Mouse (Mus musculus): ENCODE measurements around the gene Ncaph. TPM values are rescaled to one million over a fixed set of nuclear protein-coding genes. Genes with fewer than 3 reads are reported as not detected.
"Not testable (repeated sequence)": the region's sequence is repeated elsewhere in the genome, so short reads cannot be mapped to it uniquely, and the experiment has no call there.

Ncaph gene
- polyA plus RNA-seq, 1 experiment from 2014 or later = 59.6 TPM

DNA sequence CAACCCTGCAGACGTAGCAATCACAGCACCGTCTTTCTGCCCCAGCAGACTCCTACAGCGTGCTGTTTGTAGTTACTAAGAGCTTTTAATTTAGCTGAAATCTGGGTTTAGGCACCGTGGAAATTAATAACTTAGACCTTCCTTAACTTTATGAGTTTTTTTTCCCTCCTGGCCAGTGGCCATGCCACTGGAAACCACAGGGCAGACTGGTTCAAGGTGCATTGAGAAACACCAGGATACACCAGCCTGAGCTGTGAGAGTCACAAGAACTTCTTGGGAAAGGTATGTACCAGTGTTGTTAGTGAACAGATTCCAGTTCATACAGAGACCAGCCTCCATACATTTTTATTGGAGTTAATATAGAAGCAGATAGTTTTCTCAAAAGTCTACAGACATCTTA is 4.7 kb upstream of the Ncaph start:
- Histone ChIP-seq H3K4me3 (no peak overlapping the region), H3K36me3 (peaks cover 11% of the 10 kb centered on the region; the same call in 1 of the 2 replicates), H3K9ac (no peak overlapping the region), H3K4me2 (replicated peaks) (no peak overlapping the region), H3K4me1 (peaks cover 32% of the 10 kb centered on the region), H3K9me3 (no peaks in the 10 kb centered on the region), H3K27me3 (replicated peaks) (no peaks in the 10 kb centered on the region), H3K27ac (no peak overlapping the region)
- no peak for ATAC-seq (ENCODE audit: low FRiP score, low read depth)
- 87% methylated on average over 4 of the region's 4 CpGs for whole genome bisulfite sequencing

DNA sequence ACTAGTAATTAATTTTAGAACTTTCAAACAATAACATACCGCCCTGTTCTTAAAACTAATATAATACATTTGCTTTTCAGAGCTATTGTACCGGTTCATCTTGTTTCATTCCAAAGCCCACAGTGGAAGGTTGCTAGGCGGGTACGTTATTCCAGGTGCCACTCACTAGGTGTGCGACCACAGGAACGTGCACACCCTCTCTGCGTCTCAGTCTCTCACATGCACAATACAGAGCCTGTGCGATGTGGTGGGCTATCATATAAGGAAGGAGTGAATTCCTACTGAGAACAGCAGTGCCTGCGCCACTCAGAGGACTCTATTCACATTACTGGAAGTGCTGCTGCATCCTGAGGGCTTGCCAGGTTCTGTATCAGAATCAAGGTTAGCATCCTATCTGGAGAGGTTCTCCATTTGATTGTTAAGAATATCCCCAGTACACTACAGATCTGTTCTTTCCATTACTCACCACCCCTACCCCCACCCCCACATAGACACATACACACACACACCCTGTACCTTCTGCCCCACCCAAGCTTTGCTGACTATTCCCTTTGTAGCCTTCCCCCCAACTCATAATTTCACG is 4.2 kb upstream of the Ncaph start:
- Histone ChIP-seq H3K36me3 (peaks cover 11% of the 10 kb centered on the region; the same call in 1 of the 2 replicates), H3K27me3 (replicated peaks) (no peaks in the 10 kb centered on the region), H3K9ac (no peak overlapping the region), H3K27ac (no peak overlapping the region), H3K4me1 (peaks cover 36% of the 10 kb centered on the region), H3K9me3 (no peaks in the 10 kb centered on the region), H3K4me2 (replicated peaks) (no peak overlapping the region), H3K4me3 (no peak overlapping the region)
- WGBS = 85% methylated on average over 10 of the region's 10 CpGs
- no peak for ATAC-seq (ENCODE audit: low FRiP score, low read depth)

DNA sequence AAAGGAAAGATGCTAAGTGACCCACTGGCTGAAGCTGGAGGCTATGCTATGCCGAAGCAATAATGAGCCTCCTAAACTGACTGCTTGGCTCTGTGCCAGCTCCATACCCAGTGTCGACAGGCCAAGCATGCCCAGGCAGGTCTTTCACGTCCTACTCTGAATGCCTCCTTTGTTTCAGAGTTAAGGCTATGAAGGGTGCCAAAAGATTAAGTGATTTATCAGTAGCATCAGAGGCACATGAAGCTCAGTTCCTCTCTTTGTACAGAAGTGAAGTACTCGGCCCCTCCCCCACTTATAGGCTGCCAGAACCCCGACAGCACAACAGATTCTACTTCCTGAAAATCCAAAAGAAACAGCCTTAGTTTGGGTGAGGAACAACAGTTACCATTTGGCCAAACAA is 3.2 kb upstream of the Ncaph start:
- no peaks in the 10 kb centered on the region for H3K9me3 ChIP-seq
- H3K4me2 ChIP-seq (replicated peaks) = peak overlapping the region; percentile 19; the same call in 1 of the 2 replicates
- no peaks in the 10 kb centered on the region for H3K27me3 ChIP-seq (replicated peaks)
- H3K9ac ChIP-seq = no peak overlapping the region
- WGBS = 13% methylated on average over 5 of the region's 5 CpGs
- peaks cover 36% of the 10 kb centered on the region for H3K4me1 ChIP-seq
- no peak overlapping the region for H3K27ac ChIP-seq
- H3K36me3 ChIP-seq = peaks cover 11% of the 10 kb centered on the region; the same call in 1 of the 2 replicates
- peak; percentile 73 for ATAC-seq (ENCODE audit: low FRiP score, low read depth)
- H3K4me3 ChIP-seq = no peak overlapping the region

DNA sequence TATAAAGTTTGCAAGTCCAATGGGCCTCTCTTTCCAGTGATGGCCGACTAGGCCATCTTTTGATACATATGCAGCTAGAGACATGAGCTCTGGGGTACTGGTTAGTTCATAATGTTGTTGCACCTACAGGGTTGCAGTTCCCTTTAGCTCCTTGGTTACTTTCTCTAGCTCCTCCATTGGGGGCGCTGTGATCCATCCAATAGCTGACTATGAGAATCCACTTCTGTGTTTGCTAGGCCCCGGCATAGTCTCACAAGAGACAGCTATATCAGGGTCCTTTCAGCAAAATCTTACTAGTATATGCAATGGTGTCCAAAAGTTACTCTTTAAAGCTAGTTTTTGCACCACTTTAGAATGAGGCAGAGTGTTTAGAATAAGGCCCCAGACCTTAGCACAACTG is 1.5 kb upstream of the Ncaph start:
- ATAC-seq (ENCODE audit: low FRiP score, low read depth); H3K4me3 ChIP-seq; H3K9me3 ChIP-seq; H3K27me3 ChIP-seq (replicated peaks); H3K36me3 ChIP-seq; H3K4me2 ChIP-seq (replicated peaks); H3K27ac ChIP-seq; H3K9ac ChIP-seq: not testable (repeated sequence)
- peaks cover 45% of the 10 kb centered on the region for H3K4me1 ChIP-seq
- WGBS = 44% methylated on average over 3 of the region's 3 CpGs

DNA sequence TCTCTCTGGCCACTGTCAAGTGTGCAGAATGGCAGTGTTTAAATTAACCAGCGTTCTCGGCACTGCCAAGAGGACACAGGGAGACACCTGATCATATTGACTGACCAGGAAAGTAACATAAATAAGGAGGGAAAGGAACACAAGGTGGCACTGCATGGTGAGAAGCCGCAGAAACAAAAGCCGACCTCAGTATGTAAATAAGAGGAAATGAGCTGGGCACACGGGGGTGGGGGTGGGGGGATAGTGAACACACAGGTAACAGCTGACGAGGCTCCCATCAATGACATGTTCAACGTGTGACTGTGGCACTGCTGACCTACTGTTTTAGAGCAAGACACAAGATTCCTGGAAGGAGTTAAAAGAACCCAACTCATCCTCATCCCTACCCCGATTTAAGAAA is 2.4 kb downstream of the Ncaph start:
- Histone ChIP-seq H3K27me3 (replicated peaks) (no peaks in the 10 kb centered on the region), H3K4me3 (no peak overlapping the region), H3K4me2 (replicated peaks) (peak overlapping the region; percentile 76; the same call in 1 of the 2 replicates), H3K4me1 (peaks cover 35% of the 10 kb centered on the region), H3K36me3 (peaks cover 10% of the 10 kb centered on the region), H3K27ac (no peak overlapping the region), H3K9me3 (no peaks in the 10 kb centered on the region), H3K9ac (no peak overlapping the region)
- 84% methylated on average over 8 of the region's 8 CpGs for WGBS
- ATAC-seq (ENCODE audit: low FRiP score, low read depth) = no peak

DNA sequence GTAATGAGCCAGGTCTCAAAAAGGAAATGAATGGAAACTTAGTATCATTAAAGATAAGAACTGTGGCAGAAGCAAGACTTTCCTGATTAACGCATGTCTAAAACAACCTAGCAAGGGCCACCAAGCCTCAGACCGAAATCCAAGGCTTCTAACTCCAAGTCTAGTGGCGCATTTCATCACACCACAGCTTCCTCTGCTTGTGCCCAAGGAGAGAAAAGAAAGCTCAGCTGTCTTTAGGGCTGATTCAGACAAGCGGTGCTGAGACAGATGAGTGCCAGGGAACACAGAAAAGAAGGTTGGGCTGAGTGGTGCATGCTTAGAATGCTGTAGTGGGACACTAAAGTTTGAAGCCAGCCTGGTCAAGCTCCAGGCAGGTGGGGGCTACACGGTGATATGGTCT is 4.8 kb downstream of the Ncaph start:
- Histone ChIP-seq H3K36me3 (peaks cover 31% of the 10 kb centered on the region), H3K9ac (no peak overlapping the region), H3K4me3 (no peak overlapping the region), H3K9me3 (no peaks in the 10 kb centered on the region), H3K27ac (no peak overlapping the region), H3K27me3 (replicated peaks) (no peaks in the 10 kb centered on the region), H3K4me2 (replicated peaks) (no peak overlapping the region), H3K4me1 (peaks cover 23% of the 10 kb centered on the region; the same call in 1 of the 2 replicates)
- 89% methylated on average over 5 of the region's 5 CpGs for WGBS
- no peak for ATAC-seq (ENCODE audit: low FRiP score, low read depth)

DNA sequence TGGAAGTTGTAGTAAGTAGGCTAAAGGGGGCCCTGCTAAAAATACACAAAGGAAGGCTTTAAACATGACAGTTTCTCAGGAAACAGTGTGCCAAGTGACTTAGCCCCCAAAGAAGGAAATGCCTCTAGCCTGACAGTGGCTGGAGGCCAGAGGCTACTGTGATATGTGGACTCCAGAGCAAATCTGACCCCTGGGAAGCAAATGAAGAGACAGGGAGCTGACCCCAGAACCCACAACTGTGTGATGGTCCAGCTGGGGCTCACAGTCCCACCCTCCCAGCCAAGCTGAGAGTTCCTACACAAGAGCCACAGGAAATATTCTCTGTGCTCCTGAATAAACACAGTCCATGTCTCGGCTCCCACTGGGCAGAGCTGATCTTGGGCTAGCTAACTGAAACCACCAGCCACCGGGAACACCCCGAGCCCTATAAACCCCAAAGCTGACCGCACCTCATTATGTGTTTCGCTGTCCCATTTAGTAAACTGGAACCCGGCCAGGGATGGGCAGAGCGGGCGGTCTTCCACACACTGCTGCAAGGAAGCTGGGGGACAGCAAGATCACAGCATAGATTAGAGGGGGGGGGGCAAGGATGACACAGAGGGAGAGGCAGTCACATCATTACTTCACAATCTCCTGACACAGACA is 12.0 kb downstream of the Ncaph start:
- no peaks in the 10 kb centered on the region for H3K4me1 ChIP-seq
- H3K27me3 ChIP-seq (replicated peaks) = no peaks in the 10 kb centered on the region
- no peak overlapping the region for H3K4me2 ChIP-seq (replicated peaks)
- H3K27ac ChIP-seq = no peak overlapping the region
- H3K9me3 ChIP-seq = no peaks in the 10 kb centered on the region
- no peak overlapping the region for H3K9ac ChIP-seq
- 91% methylated on average over 8 of the region's 8 CpGs for WGBS
- H3K4me3 ChIP-seq = no peak overlapping the region
- ATAC-seq (ENCODE audit: low FRiP score, low read depth) = no peak
- H3K36me3 ChIP-seq = peaks cover 84% of the 10 kb centered on the region

DNA sequence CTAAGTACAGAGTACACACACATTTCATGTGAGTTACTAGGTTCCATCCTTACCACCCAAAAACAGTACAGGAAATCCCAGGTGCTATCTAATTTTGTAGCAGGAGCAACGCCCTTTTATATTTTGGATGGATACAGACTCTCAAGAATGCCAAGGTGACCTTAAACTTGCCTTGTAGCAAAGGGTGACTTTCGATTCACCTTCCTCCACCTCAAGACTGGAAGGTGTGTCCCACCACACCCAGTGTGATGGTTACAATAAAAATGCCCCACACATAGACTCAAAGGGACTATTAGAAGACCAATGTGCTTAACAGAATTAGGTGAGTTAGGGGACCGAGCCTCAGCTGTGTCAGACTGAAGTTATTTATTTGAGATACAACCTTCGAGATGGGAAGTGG is 24.8 kb downstream of the Ncaph start:
- Histone ChIP-seq H3K9ac (no peak overlapping the region), H3K9me3 (no peaks in the 10 kb centered on the region), H3K27ac (no peak overlapping the region), H3K36me3 (peaks cover 71% of the 10 kb centered on the region), H3K4me1 (no peaks in the 10 kb centered on the region), H3K4me2 (replicated peaks) (no peak overlapping the region), H3K27me3 (replicated peaks) (no peaks in the 10 kb centered on the region), H3K4me3 (no peak overlapping the region)
- ATAC-seq (ENCODE audit: low FRiP score, low read depth) = no peak
- 95% methylated on average over 4 of the region's 4 CpGs for WGBS

DNA sequence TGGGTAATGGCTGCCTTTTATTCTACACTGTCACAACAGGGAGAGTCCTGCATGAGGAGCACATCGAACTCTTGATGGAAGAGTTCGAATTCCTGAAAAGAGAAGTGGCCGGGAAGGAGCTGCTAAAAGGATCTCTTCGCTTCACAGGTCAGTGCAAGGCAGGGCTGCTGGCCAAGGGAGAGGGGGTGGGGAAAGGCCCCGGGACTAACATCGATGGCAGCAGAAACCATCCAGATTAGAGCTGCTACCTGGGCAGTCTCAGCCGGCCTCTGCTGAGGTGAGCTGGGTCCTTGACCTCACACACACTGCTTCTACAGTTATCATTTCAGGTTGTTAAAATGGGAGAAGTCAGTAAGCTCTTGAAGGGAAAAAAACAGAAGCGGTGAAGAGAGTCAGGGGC is 41.8 kb downstream of the Ncaph start:
- H3K27me3 ChIP-seq (replicated peaks) = no peaks in the 10 kb centered on the region
- no peak overlapping the region for H3K9ac ChIP-seq
- no peak overlapping the region for H3K4me2 ChIP-seq (replicated peaks)
- H3K4me3 ChIP-seq = no peak overlapping the region
- 83% methylated on average over 8 of the region's 8 CpGs for WGBS
- H3K36me3 ChIP-seq = no peaks in the 10 kb centered on the region
- no peaks in the 10 kb centered on the region for H3K9me3 ChIP-seq
- ATAC-seq (ENCODE audit: low FRiP score, low read depth) = no peak
- H3K27ac ChIP-seq = no peak overlapping the region
- H3K4me1 ChIP-seq = no peaks in the 10 kb centered on the region

DNA sequence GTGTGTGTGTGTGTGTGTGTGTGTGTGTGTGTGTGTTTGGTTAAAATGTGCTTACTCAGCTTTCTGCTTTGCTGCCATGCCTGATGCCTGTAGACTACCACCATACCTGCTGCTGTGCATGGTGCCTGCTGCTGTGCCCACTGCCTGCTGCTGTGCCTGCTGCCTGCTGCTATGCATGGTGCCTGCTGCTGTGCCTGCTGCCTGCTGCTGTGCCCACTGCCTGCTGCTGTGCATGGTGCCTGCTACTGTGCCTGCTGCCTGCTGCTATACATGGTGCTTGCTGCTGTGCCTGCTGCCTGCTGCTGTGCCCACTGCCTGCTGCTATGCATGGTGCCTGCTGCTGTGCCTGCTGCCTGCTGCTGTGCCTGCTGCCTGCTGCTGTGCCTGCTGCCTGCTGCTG is 43.6 kb downstream of the Ncaph start:
- not testable (repeated sequence) for H3K27ac ChIP-seq; H3K4me3 ChIP-seq; H3K36me3 ChIP-seq; H3K4me2 ChIP-seq (replicated peaks); H3K4me1 ChIP-seq; ATAC-seq (ENCODE audit: low FRiP score, low read depth); H3K9me3 ChIP-seq; H3K9ac ChIP-seq; H3K27me3 ChIP-seq (replicated peaks)

DNA sequence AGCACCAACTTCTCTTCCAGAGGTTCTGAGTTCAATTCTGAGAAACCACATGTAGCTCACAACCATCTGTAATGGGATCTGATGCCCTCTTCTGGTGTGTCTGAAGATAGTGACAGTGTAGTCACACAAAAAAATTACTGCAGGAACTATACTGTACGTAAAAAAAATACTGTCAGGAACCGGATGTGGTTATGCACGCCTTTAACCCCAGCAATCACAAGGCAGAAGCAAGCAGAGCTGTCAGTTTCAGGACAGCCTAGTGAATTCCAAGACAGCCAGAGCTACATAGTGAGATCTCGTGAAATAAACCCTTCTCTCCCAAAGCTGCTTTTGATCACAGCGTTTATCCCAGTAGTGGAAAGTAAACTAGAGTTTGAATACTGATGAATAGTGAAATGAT is 47.5 kb downstream of the Ncaph start:
- H3K36me3 ChIP-seq = no peaks in the 10 kb centered on the region
- H3K27me3 ChIP-seq (replicated peaks) = no peaks in the 10 kb centered on the region
- WGBS = 91% methylated on average over 5 of the region's 5 CpGs
- H3K4me1 ChIP-seq = no peaks in the 10 kb centered on the region
- H3K27ac ChIP-seq = no peak overlapping the region
- H3K4me3 ChIP-seq = no peak overlapping the region
- no peak for ATAC-seq (ENCODE audit: low FRiP score, low read depth)
- no peak overlapping the region for H3K9ac ChIP-seq
- no peaks in the 10 kb centered on the region for H3K9me3 ChIP-seq
- no peak overlapping the region for H3K4me2 ChIP-seq (replicated peaks)

DNA sequence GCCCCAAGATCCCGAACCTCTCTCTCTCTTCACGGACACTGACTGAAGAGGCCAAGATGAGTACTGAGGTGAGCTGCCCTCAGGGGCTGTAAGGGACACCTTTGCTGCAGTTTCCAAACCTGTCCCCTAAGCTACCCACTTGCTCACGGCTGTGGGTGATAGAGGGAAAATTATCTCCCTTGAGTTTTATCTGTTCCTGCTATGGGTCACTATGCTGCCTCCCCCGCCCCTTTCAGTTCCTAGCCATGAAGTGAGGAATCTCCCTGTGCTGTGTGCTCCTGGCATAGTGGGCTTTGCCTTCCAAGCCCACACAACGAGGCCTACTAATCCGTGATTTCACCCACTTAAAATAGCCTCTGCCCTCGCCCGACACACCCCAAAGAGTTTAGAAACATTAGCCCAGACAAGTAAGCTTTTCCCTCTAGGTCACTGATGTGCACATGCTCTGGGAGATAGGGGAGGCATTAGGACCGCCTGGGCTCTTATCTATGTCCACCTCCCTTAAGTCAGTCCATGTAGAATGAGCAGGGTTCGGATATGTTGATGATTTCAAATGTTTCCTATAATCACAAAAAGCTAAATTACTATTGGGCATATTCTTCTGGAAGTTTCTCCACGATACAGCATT is 53.0 kb downstream of the Ncaph start:
- no peak overlapping the region for H3K4me3 ChIP-seq
- ATAC-seq (ENCODE audit: low FRiP score, low read depth) = no peak
- WGBS = 90% methylated on average over 11 of the region's 11 CpGs

More for the DNA sequence above, 53.0 kb downstream of the Ncaph start:
- no peak overlapping the region for H3K9ac ChIP-seq
- no peak overlapping the region for H3K4me2 ChIP-seq (replicated peaks)
- H3K27me3 ChIP-seq (replicated peaks) = no peaks in the 10 kb centered on the region
- no peaks in the 10 kb centered on the region for H3K9me3 ChIP-seq
- H3K27ac ChIP-seq = no peak overlapping the region
- no peaks in the 10 kb centered on the region for H3K4me1 ChIP-seq
- no peaks in the 10 kb centered on the region for H3K36me3 ChIP-seq

All from neural tube, embryonic 12.5 days (tissue).